ENCODE assay signal across 13 mouse cellular contexts in the genomic region with DNA sequence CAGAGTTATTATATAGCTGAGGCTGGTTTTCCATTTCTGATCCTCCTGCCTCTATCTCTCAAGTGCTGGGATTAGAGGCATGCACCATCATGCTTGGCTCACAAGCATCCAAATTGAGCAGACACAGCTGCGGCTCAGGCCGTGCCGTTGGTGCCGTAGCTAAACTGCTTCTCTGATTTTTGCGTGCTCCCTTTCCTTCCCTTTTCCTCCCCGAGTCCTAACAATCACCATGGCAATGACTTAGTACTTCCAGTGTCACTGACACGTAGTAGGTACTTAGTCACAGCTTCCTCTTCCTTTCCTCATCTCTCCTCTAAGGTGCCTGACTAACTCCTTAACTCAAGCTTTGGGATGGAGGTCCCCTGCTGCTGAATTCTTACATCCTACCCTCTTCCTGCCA. TPM values are rescaled to one million over a fixed set of nuclear protein-coding genes. Genes with fewer than 3 reads are reported as not detected.
DNase-seq lines count a peak whose midpoint lies in the region; ATAC-seq and TF ChIP-seq lines count a peak whose summit lies in the region.
"Had no signal": no experiment of that assay in that cellular context is flagged by ENCODE, and none has a peak within 500 bp of the region (broad histone marks: within the 10 kb centered on the region; RNA-seq: fewer than 3 reads in every experiment).

No protein-coding gene starts in this region.

- 26% methylated on average over 7 of the region's 7 CpGs for WGBS in liver, postnatal 0 days (ENCODE audit: insufficient replicate concordance)
- 42% methylated on average over 7 of the region's 7 CpGs for WGBS in liver, embryonic 11.5 days

- intact Hi-C loops in heart, postnatal 25 days (cut with DNase I), result no loop called here

- no peaks in the 10 kb centered on the region for H3K36me3 ChIP-seq in liver, postnatal 0 days (replicated peaks; ENCODE audit: insufficient read depth, low read length)
- no peaks in the 10 kb centered on the region for H3K36me3 ChIP-seq in liver, embryonic 11.5 days (ENCODE audit: control insufficient read depth, insufficient read depth, low read length)
- H3K36me3 ChIP-seq: intestine, embryonic 15.5 days had no signal

- no peaks in the 10 kb centered on the region for H3K27me3 ChIP-seq in liver, postnatal 0 days (ENCODE audit: insufficient read depth, low read length)
- no peaks in the 10 kb centered on the region for H3K27me3 ChIP-seq in liver, embryonic 11.5 days (replicated peaks; ENCODE audit: control insufficient read depth, insufficient read depth, low read length)
- H3K27me3 ChIP-seq: intestine, embryonic 15.5 days had no signal

- H3K4me1 ChIP-seq in liver, postnatal 0 days (ENCODE audit: insufficient read depth), result peaks cover 50% of the 10 kb centered on the region
- peaks cover 8% of the 10 kb centered on the region for H3K4me1 ChIP-seq in liver, embryonic 11.5 days (replicated peaks; ENCODE audit: control insufficient read depth, insufficient read depth, low read length)

- H3K4me3 ChIP-seq in liver, postnatal 0 days (ENCODE audit: low read depth, low read length), result no peak overlapping the region
- no peak overlapping the region for H3K4me3 ChIP-seq in liver, embryonic 11.5 days (ENCODE audit: low read depth, low read length)
- H3K4me3 ChIP-seq: erythroblast, embryonic 14.5 days; intestine, embryonic 15.5 days had no signal

- H3K27ac ChIP-seq in liver, postnatal 0 days (ENCODE audit: low read depth), result 0 out of 2 replicates have a peak overlapping the region, but pooled peaks have one; percentile 66
- no peak overlapping the region for H3K27ac ChIP-seq in liver, embryonic 11.5 days (ENCODE audit: low read depth, low read length)
- H3K27ac ChIP-seq: intestine, embryonic 15.5 days had no signal

- no peak for TF ChIP-seq CTCF in liver, postnatal 0 days (IDR thresholded peaks at IDR 0.05; ENCODE audit: low read depth)
- no peak for TF ChIP-seq CTCF in brain, embryonic 14.5 days (IDR thresholded peaks at IDR 0.05; ENCODE audit: borderline replicate concordance, extremely low read depth, insufficient read depth, insufficient read length)

- no peak for TF ChIP-seq EP300 in liver, postnatal 0 days (IDR thresholded peaks at IDR 0.05; ENCODE audit: low read depth)

- no peak for TF ChIP-seq POLR2A in brain, embryonic 14.5 days (IDR thresholded peaks at IDR 0.05; ENCODE audit: borderline replicate concordance, extremely low read depth, insufficient read depth, insufficient read length, poor library complexity, severe bottlenecking)

- no peaks in the 10 kb centered on the region for H3K9me3 ChIP-seq in liver, postnatal 0 days (ENCODE audit: low read length)
- H3K9me3 ChIP-seq in liver, embryonic 11.5 days (ENCODE audit: control insufficient read depth, low read length), result no peaks in the 10 kb centered on the region
- H3K9me3 ChIP-seq: intestine, embryonic 15.5 days had no signal

- H3K9ac ChIP-seq in liver, postnatal 0 days (replicated peaks), result no peak overlapping the region
- H3K9ac ChIP-seq in liver, embryonic 11.5 days (ENCODE audit: low read depth, low read length), result no peak overlapping the region
- H3K9ac ChIP-seq: intestine, embryonic 15.5 days had no signal

- peak; percentile 34 to 42 for DNase-seq in heart, adult 18-20 months
- no peak for DNase-seq in heart, postnatal 25 days (ENCODE audit: low spot score)
- DNase-seq in liver, postnatal 0 days, result no peak
- no peak for DNase-seq in liver, embryonic 11.5 days (ENCODE audit: low spot score)
- DNase-seq in brain, embryonic 14.5 days (ENCODE audit: low read depth), result peak; percentile 18
- DNase-seq in adrenal gland, postnatal 4 days (ENCODE audit: low spot score in 2 of 2), result no peak
- no peak for DNase-seq in thymus, postnatal 25 days
- DNase-seq: B cell, adult 2 months; cerebellum, postnatal 36 days; thymus, adult 18-20 months had no signal

- ATAC-seq in liver, postnatal 0 days, result no peak
- ATAC-seq in liver, embryonic 11.5 days (replicated peaks; ENCODE audit: low FRiP score), result no peak
- ATAC-seq in neutrophil, adult 5-6 weeks (ENCODE audit: extremely low read depth, insufficient number of reproducible peaks, low FRiP score, poor library complexity, severe bottlenecking), result peak; percentile 72

- no peak overlapping the region for H3K4me2 ChIP-seq in liver, postnatal 0 days (ENCODE audit: low read depth, low read length)
- H3K4me2 ChIP-seq in liver, embryonic 11.5 days, result no peak overlapping the region
- H3K4me2 ChIP-seq: intestine, embryonic 15.5 days had no signal

RNA-seq across cellular contexts. Expression of gene Rock2, which starts 19.0 kb away (rescaled TPM):
- 10 to 100 TPM; 78.3 to 79.9 TPM for total RNA-seq in heart, adult 18-20 months (2021)
- 10 to 100 TPM; 72.8 to 84.7 TPM for total RNA-seq in heart, postnatal 25 days (2021)
- polyA plus RNA-seq in liver, postnatal 0 days (2015; fragmentation: Nextera tagmentation; extraction: Ambion mirVana), result 5.3 TPM in 2 replicates
- polyA plus RNA-seq in liver, embryonic 11.5 days (2014; fragmentation: Nextera tagmentation; extraction: Ambion mirVana), result 11.7 and 14.4 TPM in 2 replicates
- 15.4 and 21.8 TPM in 2 replicates for polyA plus RNA-seq in brain, embryonic 14.5 days (2012; rRNA removed)
- 106 and 123 TPM in 2 replicates for total RNA-seq in neutrophil, adult 5-6 weeks (2017)
- 10 to 100 TPM; 73.9 to 79.7 TPM for total RNA-seq in adrenal gland, postnatal 4 days (2021)

Comparison
In these comparisons a context has a peak if more than half of its experiments do, and no peak if none do; other contexts are left out.
1. DNase-seq: peak in heart, adult 18-20 months (2 of 2) and brain, embryonic 14.5 days (single experiment); none in heart, postnatal 25 days (single experiment), liver, postnatal 0 days (single experiment), liver, embryonic 11.5 days (single experiment), adrenal gland, postnatal 4 days (0 of 2) and thymus, postnatal 25 days (single experiment).